Mouse (Mus musculus) spleen, adult 12 weeks (tissue): ENCODE measurements around the gene Psmd5.
A peak's percentile ranks its signal among the peaks of the same experiment; 100 is the strongest.
"Not testable (repeated sequence)": the region's sequence is repeated elsewhere in the genome, so short reads cannot be mapped to it uniquely, and the experiment has no call there.

Experiments used
- DNase-seq: peaks from one replicate; pipeline ENCODE4 v3.0.0; 2022; ENCODE audit warnings: low spot score

Psmd5 gene

GRCm38 (mm10) chr2:34895503-34896113 is 20.8 kb upstream of the Psmd5 start:
- no peak for DNase-seq

DNA sequence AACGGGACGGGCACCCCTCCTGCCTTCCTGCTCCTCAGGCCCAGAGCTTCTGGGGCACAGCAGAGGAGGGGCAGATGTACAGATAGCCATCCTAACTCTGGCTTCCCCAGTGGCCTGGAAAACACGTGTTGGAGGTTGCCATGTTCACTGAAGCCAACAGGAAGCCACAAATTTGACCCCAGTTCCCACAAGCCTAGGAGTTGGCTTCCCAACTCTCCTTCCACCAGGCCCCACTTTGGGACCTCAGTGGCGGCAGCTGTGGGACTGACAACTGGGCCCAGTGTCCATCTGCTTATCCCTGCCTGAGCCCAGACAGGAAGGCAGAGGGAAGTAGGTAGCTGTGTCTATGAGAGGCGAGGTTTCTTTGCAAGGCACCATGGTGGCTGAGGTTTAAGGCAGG is 19.2 kb upstream of the Psmd5 start:
- DNase-seq, result no peak

DNA sequence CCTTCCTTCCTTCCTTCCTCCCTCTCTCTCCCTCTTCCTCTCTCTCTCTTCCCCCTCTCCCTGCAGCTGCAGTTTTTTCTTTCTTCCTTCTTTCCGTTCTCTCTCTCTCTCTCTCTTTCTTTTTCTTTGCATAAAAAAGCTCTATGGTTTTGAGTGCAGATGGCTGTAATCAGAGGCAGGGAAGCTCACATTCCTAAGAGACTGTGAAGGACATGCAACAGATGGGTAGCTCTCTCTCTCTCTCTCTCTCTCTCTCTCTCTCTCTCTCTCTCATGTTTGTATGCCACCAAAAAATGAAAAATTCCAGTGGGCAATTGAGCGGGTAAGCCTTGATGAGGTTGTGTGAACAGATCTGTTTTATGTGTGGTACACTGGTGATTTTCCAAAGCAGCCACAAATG is 9.4 kb upstream of the Psmd5 start:
- DNase-seq, result no peak

GRCm38 (mm10) chr2:34883190-34883589 is 8.4 kb upstream of the Psmd5 start:
- no peak for DNase-seq

GRCm38 (mm10) chr2:34882757-34883156 is 8.0 kb upstream of the Psmd5 start:
- DNase-seq, result no peak

DNA sequence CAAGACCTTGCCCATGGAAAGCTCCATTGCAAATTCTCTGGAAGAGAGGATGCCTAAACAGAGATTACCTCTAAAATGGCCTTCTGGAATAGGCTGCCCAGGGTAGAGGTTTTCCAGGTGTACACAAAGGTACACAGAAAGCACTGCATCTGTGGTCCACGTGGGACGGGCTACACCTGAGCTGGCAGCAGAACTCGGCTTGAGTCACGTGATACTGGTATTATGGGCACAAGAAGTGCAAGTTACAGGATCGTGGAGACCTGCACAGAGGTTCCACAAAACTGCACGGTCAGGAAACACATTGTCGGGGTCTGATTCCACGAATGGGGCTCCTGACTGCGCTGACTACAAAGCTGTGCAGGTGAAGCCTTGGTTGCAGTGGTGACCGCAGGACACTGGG is 5.3 kb upstream of the Psmd5 start:
- DNase-seq, result no peak

DNA sequence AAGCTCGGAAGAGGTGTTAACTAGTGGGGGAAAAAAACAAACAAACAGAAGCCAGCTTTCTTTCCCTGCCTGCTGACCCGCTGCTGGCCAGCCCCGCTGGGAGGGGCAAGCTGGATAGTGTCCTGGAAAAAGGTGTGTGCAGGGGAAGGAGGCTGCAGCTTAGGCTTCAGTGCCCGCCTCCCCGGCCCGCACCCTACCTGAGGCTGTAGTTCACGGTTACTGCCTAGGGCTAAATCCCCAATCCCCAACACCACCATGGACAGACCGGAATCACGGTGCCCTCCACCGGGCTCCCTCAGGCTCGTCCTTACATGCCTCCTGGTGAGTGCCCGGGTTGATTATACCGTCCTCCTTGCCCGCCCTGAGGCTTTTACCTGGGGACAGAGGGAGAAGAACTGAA is 497 bp downstream of the Psmd5 start, which contains the start of gene Cutal:
TSS of gene Cutal (plus strand) at position 126 of the 400 bp plus-strand sequence.
- no peak for DNase-seq

DNA sequence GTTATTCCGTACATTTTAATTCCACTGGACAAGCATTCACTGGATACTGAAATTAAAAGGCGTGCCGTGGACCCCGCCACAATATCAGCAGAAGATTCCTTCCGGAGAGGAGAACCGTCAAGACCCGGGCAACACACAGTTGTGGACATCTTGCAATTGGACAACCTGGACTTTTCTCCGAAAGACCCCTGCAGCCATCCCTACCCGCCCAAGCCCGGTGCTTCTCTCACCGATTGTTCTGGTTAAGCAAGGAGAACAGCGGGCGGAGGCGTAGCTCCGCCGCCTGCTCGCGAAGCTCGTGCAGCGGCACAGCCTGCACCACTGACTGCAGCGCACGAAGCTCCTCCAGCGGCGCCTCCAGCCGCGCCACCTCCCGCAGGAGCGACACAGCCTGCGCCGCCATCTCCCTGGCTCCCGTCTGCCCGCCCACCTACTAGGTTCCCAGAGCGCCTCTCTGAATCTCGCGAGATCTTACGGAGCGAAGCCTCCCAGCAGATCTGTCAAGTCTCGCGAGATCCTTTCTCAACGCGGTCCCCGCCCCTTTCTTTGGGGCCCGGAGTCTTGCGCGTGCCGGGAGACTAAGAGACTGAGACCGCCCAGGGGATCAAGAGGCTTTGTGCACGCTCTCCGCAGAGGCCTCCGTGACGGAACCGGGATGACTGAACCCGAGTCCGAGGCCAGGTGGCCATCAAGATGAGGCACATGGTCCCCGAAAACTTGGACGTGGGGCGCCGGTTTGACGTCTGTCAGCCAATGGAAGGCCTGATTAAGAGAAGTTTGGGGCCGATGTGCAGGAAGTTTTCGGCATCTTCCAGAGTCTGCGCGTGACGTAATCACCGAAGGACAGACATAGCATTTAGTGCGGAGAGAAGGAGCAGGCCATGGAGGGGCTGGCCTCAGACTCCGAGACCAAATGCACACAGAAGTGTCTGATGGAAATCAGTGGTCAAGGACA is 4.0 kb downstream of the Psmd5 start:
- DNase-seq, result peak; percentile 96

DNA sequence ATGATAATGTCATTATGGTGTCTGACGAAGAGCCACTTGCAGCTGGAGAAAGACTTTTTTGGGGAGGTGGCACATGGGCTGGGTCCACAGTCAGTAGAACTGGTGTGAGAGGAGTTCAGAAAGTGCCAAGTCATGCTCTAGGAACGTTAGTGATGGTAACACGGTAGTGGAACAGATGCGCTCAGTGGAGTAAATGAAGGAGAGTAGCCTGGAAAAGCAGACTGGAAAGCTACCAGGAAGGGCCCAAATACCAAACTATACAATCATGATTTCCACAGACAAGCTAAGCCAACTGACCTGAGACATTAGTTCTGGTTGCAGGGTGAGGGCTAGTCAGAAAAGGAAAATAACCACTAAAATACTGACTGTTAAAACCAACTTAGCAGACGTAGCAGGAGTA is 5.1 kb downstream of the Psmd5 start:
- DNase-seq, result peak; percentile 57

GRCm38 (mm10) chr2:34857728-34858127 is 17.0 kb downstream of the Psmd5 start:
- no peak for DNase-seq

DNA sequence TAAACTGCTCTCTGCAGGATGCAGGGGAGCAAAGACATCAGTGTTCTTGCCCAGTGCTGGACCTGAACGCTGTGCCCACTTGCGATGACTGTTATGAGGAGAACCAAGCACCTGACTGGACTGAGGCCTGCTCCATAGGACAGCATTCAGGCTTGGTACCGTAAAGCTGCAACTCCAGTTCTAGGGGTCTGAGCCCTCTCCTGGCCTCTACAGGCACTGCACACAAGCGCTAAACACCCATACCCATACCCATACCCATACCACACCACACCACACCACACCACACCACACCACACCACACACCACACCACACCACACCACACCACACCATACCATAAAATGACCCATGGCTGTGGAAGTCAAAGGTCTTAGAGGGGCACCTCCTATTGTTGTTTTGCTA is 19.5 kb downstream of the Psmd5 start:
- DNase-seq, result no peak

DNA sequence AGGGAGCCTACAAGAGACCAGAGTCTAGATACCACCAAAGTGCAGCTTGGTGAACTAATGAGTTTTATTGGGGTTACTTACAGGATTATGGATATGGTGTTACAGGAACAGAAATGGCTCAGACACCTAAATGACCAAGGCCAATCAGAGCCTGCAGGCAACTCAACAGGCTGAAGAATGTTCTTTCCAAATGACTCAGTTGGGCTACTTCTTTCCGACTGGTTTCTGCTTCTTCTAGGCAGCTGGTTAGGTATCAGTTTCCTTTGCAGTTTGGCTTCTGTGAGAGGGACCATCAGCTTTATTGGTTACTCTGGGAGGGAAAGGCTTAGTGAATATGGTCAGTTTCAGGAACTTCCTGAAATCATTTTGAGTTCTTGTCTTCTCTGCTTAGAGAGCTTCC is 27.1 kb downstream of the Psmd5 start:
- no peak for DNase-seq

- DNase-seq, result no peak
Observed at GRCm38 (mm10) chr2:34843211-34843939, 31.4 kb downstream of the Psmd5 start.

GRCm38 (mm10) chr2:34841706-34842105 is 33.1 kb downstream of the Psmd5 start:
- no peak for DNase-seq

DNA sequence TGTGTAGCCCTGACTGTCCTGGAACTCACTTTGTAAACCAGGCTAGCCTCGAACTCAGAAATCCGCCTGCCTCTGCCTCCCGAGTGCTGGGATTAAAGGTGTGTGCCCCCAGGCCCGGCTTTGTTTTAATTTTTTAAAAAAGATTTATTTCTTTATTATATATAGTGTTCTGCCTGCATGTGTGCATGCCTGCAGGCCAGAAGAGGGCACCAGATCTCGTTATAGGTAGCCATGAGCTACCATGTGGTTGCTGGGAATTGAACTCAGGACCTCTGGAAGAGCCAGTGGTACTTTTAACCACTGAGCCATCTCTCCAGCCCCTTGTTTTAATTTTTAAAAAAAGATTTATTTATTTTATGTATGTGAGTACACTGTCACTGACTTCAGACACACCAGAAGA is 34.6 kb downstream of the Psmd5 start:
- not testable (repeated sequence) for DNase-seq

- DNase-seq, result no peak
Observed at GRCm38 (mm10) chr2:34835669-34836068, 39.1 kb downstream of the Psmd5 start.

GRCm38 (mm10) chr2:34833624-34834023 is 41.1 kb downstream of the Psmd5 start:
- DNase-seq, result no peak

- not testable (repeated sequence) for DNase-seq
Observed at GRCm38 (mm10) chr2:34832766-34833457, 41.9 kb downstream of the Psmd5 start, which contains the start of gene Gm34653. Gene Gm34653, plus strand, starts transcription at chr2:34833007.

DNA sequence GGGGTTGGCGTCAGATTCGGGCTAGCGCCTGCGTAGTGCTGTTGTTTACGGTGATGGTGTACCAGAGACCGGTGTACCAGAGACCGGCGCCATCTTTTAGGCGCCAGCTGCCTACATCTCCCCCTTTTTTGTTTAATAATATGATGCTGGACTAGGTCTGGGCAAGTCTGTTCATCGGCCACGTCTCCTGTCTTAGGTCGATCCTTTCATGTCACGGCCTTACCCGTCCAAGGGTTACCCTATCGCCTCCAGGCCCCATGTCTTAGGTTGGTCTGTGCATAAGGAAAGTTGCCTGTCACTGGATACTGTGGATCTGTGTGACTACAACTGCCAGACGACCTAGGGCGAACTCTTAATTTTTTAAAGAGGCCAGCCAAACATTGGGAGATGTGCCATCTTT is 44.7 kb downstream of the Psmd5 start:
- DNase-seq, result not testable (repeated sequence)

- no peak for DNase-seq
Observed at GRCm38 (mm10) chr2:34828026-34828425, 46.7 kb downstream of the Psmd5 start.

- no peak for DNase-seq
Observed at GRCm38 (mm10) chr2:34827591-34827990, 47.2 kb downstream of the Psmd5 start.
